ENCODE assay signal across 8 mouse cellular contexts in genomic region chr19:58456491-58457061, GRCm38 (mm10). TPM values are rescaled to one million over a fixed set of nuclear protein-coding genes. Genes with fewer than 3 reads are reported as not detected.
DNase-seq lines count a peak whose midpoint lies in the region; ATAC-seq and TF ChIP-seq lines count a peak whose summit lies in the region.

No protein-coding gene starts in this region.

- H3K27me3 ChIP-seq in liver, adult 2 months (ENCODE audit: control insufficient read depth, insufficient read depth, low read length) = no peaks in the 10 kb centered on the region
- peaks cover 99% of the 10 kb centered on the region for H3K27me3 ChIP-seq in forebrain, embryonic 10.5 days (ENCODE audit: poor library complexity, severe bottlenecking)
- H3K27me3 ChIP-seq in liver, embryonic 12.5 days (replicated peaks) = peaks cover 63% of the 10 kb centered on the region
- H3K27me3 ChIP-seq in stomach, postnatal 0 days (ENCODE audit: control insufficient read depth, insufficient read depth, low read length) = no peaks in the 10 kb centered on the region

- peaks cover 15% of the 10 kb centered on the region for H3K36me3 ChIP-seq in liver, adult 2 months (ENCODE audit: control insufficient read depth, insufficient read depth, low read length)
- H3K36me3 ChIP-seq in forebrain, embryonic 10.5 days (replicated peaks) = no peaks in the 10 kb centered on the region
- H3K36me3 ChIP-seq in liver, embryonic 12.5 days = no peaks in the 10 kb centered on the region
- H3K36me3 ChIP-seq in stomach, postnatal 0 days (ENCODE audit: control insufficient read depth, insufficient read depth, low read length) = no peaks in the 10 kb centered on the region

- H3K4me2 ChIP-seq in liver, embryonic 12.5 days = peak overlapping the region; percentile 65
- H3K4me2 ChIP-seq in stomach, postnatal 0 days (replicated peaks; ENCODE audit: low read depth) = peak overlapping the region; percentile 94

- H3K4me3 ChIP-seq in liver, adult 2 months (ENCODE audit: insufficient read depth, low read depth, low read length) = no peak overlapping the region; the same call in 1 of the 2 replicates
- peak overlapping the region; percentile 66 for H3K4me3 ChIP-seq in forebrain, embryonic 10.5 days
- no peak overlapping the region for H3K4me3 ChIP-seq in liver, embryonic 12.5 days
- H3K4me3 ChIP-seq in stomach, postnatal 0 days (ENCODE audit: low read depth, low read length) = no peak overlapping the region; the same call in 1 of the 2 replicates

- intact Hi-C loops in left cerebral cortex, postnatal 25 days (cut with DNase I) = loop anchor here (5.0 kb wide), 1 partner anchor 344 kb away; no protein-coding TSS in a partner anchor

- TF ChIP-seq POLR2A in liver, adult 2 months (IDR thresholded peaks at IDR 0.05; ENCODE audit: extremely low read depth, insufficient read depth, low read length) = 0 out of 2 replicates have a peak, but pooled peaks have one; percentile 16

- TF ChIP-seq CTCF in liver, adult 2 months (IDR thresholded peaks at IDR 0.05; ENCODE audit: low read depth, low read length) = no peak
- TF ChIP-seq CTCF in stomach, postnatal 0 days (IDR thresholded peaks at IDR 0.05; ENCODE audit: low read depth) = no peak

- ATAC-seq in liver, embryonic 12.5 days = no peak
- no peak for ATAC-seq in stomach, postnatal 0 days (ENCODE audit: low FRiP score, low TSS enrichment)
- ATAC-seq in inflammation-experienced regulatory T-cells, adult 6 months = no peak

- H3K9ac ChIP-seq in liver, adult 2 months (ENCODE audit: low read depth, low read length) = 0 out of 2 replicates have a peak overlapping the region, but pooled peaks have one; percentile 6
- no peak overlapping the region for H3K9ac ChIP-seq in liver, embryonic 12.5 days
- H3K9ac ChIP-seq in stomach, postnatal 0 days (ENCODE audit: low read length) = no peak overlapping the region

- H3K4me1 ChIP-seq in liver, adult 2 months (ENCODE audit: control insufficient read depth, insufficient read depth, low read length) = peaks cover 11% of the 10 kb centered on the region; the same call in 1 of the 2 replicates
- H3K4me1 ChIP-seq in forebrain, embryonic 10.5 days = peaks cover 70% of the 10 kb centered on the region
- peaks cover 5% of the 10 kb centered on the region; the same call in 1 of the 2 replicates for H3K4me1 ChIP-seq in liver, embryonic 12.5 days
- H3K4me1 ChIP-seq in stomach, postnatal 0 days (replicated peaks; ENCODE audit: control insufficient read depth, insufficient read depth) = peaks cover 4% of the 10 kb centered on the region

- DNase-seq in liver, adult 2 months (ENCODE audit: extremely low read depth, low read depth, low spot score) = peak; percentile 60
- no peak for DNase-seq in liver
- peak; percentile 55 for DNase-seq in forebrain, embryonic 10.5 days (ENCODE audit: extremely low spot score, low spot score)
- peak; percentile 28 for DNase-seq in stomach, postnatal 0 days (ENCODE audit: low spot score)
- DNase-seq in left cerebral cortex, postnatal 25 days (ENCODE audit: low spot score in 2 of 2) = no peak
- DNase-seq in cerebellum, adult 9-11 months = no peak

- no peaks in the 10 kb centered on the region for H3K9me3 ChIP-seq in forebrain, embryonic 10.5 days
- no peaks in the 10 kb centered on the region for H3K9me3 ChIP-seq in liver, embryonic 12.5 days (replicated peaks)
- no peaks in the 10 kb centered on the region for H3K9me3 ChIP-seq in stomach, postnatal 0 days (ENCODE audit: control insufficient read depth, low read length)

- H3K79me2 ChIP-seq in liver, adult 2 months (ENCODE audit: control insufficient read depth, insufficient read depth, low read length) = peaks cover 12% of the 10 kb centered on the region; the same call in 1 of the 2 replicates

- peak overlapping the region; percentile 96; the same call in 1 of the 2 replicates for H3K27ac ChIP-seq in liver, adult 2 months (replicated peaks; ENCODE audit: insufficient read depth, low read depth, low read length)
- H3K27ac ChIP-seq in forebrain, embryonic 10.5 days = peak overlapping the region; percentile 79
- no peak overlapping the region for H3K27ac ChIP-seq in liver, embryonic 12.5 days
- H3K27ac ChIP-seq in stomach, postnatal 0 days (replicated peaks) = no peak overlapping the region

- no peak for TF ChIP-seq EP300 in stomach, postnatal 0 days (optimal IDR thresholded peaks at IDR 0.05)

- WGBS in liver, adult 2 months = 7% methylated on average over 16 of the region's 16 CpGs
- WGBS in forebrain, embryonic 10.5 days = 8% methylated on average over 16 of the region's 16 CpGs
- 13% methylated on average over 16 of the region's 16 CpGs for WGBS in liver, embryonic 12.5 days (ENCODE audit: insufficient replicate concordance)
- WGBS in stomach, postnatal 0 days = 12% methylated on average over 16 of the region's 16 CpGs

RNA-seq across cellular contexts. Expression of gene Gfra1, which starts 0.9 kb away (rescaled TPM):
- 101 and 109 TPM in 2 replicates for total RNA-seq in liver, adult 2 months (2014; rRNA removed)
- 38.9 and 42.4 TPM in 2 replicates for polyA plus RNA-seq in liver, adult 2 months (2012; rRNA removed)
- polyA plus RNA-seq in forebrain, embryonic 10.5 days (2016; fragmentation: Nextera tagmentation; extraction: Ambion mirVana) = 5.2 and 6.3 TPM in 2 replicates
- 9.1 and 9.2 TPM in 2 replicates for polyA plus RNA-seq in liver, embryonic 12.5 days (2016; fragmentation: Nextera tagmentation; extraction: Ambion mirVana)
- polyA plus RNA-seq in stomach, postnatal 0 days (2015; fragmentation: Nextera tagmentation; extraction: Ambion mirVana) = 7.7 and 9.1 TPM in 2 replicates
- 10 to 100 TPM; 30.6 to 40.2 TPM for total RNA-seq in left cerebral cortex, postnatal 25 days (2021)
- 1 to 10 TPM in 1 of 3 experiments, under 1 TPM in 2; 0.15 to 1.8 (median 0.63) TPM for polyA plus RNA-seq in inflammation-experienced regulatory T-cells, adult 6 months (2017; shearing (Covaris generic))

RNA-seq across cellular contexts. Expression of gene Ccdc172, which starts 55.2 kb away (rescaled TPM):
- total RNA-seq in liver, adult 2 months (2014; rRNA removed) = not detected in 2 replicates
- polyA plus RNA-seq in liver, adult 2 months (2012; rRNA removed) = not detected in 2 replicates
- not detected in 2 replicates for polyA plus RNA-seq in forebrain, embryonic 10.5 days (2016; fragmentation: Nextera tagmentation; extraction: Ambion mirVana)
- not detected in 2 replicates for polyA plus RNA-seq in liver, embryonic 12.5 days (2016; fragmentation: Nextera tagmentation; extraction: Ambion mirVana)
- polyA plus RNA-seq in stomach, postnatal 0 days (2015; fragmentation: Nextera tagmentation; extraction: Ambion mirVana) = not detected in 2 replicates
- not detected for total RNA-seq in left cerebral cortex, postnatal 25 days (2021)
- polyA plus RNA-seq in inflammation-experienced regulatory T-cells, adult 6 months (2017; shearing (Covaris generic)) = not detected

Comparison
In these comparisons a context has a peak if more than half of its experiments do, and no peak if none do; other contexts are left out.
1. DNase-seq: peak in liver, adult 2 months (single experiment), forebrain, embryonic 10.5 days (single experiment) and stomach, postnatal 0 days (single experiment); none in liver (single experiment), left cerebral cortex, postnatal 25 days (0 of 2) and cerebellum, adult 9-11 months (single experiment).
2. H3K27ac ChIP-seq: peak in liver, adult 2 months (single experiment) and forebrain, embryonic 10.5 days (single experiment); none in liver, embryonic 12.5 days (single experiment) and stomach, postnatal 0 days (single experiment).